Mouse (Mus musculus) midbrain, embryonic 16.5 days (tissue): ENCODE measurements around the gene Bloc1s4. TPM values are rescaled to one million over a fixed set of nuclear protein-coding genes. Genes with fewer than 3 reads are reported as not detected.

Source experiments
- ATAC-seq: fragments of 200-750 bp; cut with Nextera tagmentation; 2 replicates; pipeline ENCODE4 v1.8.0; 2017; ENCODE audit warnings: moderate TSS enrichment
- H3K27ac ChIP-seq: fragments of 300-500 bp; sonication (generic); 2 replicates; pipeline ENCODE4 v1.5.1; 2014; ENCODE audit warnings: mild to moderate bottlenecking, low read length, mixed read lengths
- H3K27me3 ChIP-seq: fragments of 300-500 bp; sonication (generic); 2 replicates; pipeline ENCODE4 v1.6.1; 2014; ENCODE audit warnings: low read depth, low read length, mixed read lengths; ENCODE audit not compliant: control insufficient read depth, insufficient read depth
- H3K36me3 ChIP-seq: fragments of 300-500 bp; sonication (generic); 2 replicates; pipeline ENCODE4 v1.6.1; 2014; ENCODE audit warnings: mild to moderate bottlenecking, low read length, moderate library complexity, mixed read lengths; ENCODE audit not compliant: control insufficient read depth, insufficient read depth
- H3K4me1 ChIP-seq: fragments of 300-500 bp; sonication (generic); 2 replicates; pipeline ENCODE4 v1.6.1; 2014; ENCODE audit warnings: mild to moderate bottlenecking, low read length, mixed read lengths; ENCODE audit not compliant: control insufficient read depth, insufficient read depth
- H3K4me2 ChIP-seq: fragments of 300-500 bp; sonication (generic); 2 replicates; pipeline ENCODE4 v1.6.1; 2014; ENCODE audit warnings: mild to moderate bottlenecking, low read length, mixed read lengths
- H3K4me3 ChIP-seq: fragments of 300-500 bp; sonication (generic); 2 replicates; pipeline ENCODE4 v1.5.1; 2014; ENCODE audit warnings: low read depth, mild to moderate bottlenecking, low read length, moderate library complexity, mixed read lengths
- H3K9ac ChIP-seq: fragments of 300-500 bp; sonication (generic); 2 replicates; pipeline ENCODE4 v1.6.1; 2014; ENCODE audit warnings: low read depth, low read length, mixed read lengths
- H3K9me3 ChIP-seq: fragments of 300-500 bp; sonication (generic); replicated peaks from 2 replicates; pipeline ENCODE4 v1.6.1; 2014; ENCODE audit warnings: mild to moderate bottlenecking, low read length, mixed read lengths; ENCODE audit not compliant: control insufficient read depth, poor library complexity, severe bottlenecking
- WGBS: fragments of 180-500 bp; shearing (Covaris S2); extraction: QIAGEN DNeasy Blood & Tissue Kit; methylation state at CpG from one replicate; pipeline ENCODE4 v1.1.7; 2014; 5-methylcytosine and 5-hydroxymethylcytosine counted together
- polyA plus RNA-seq: library from polyadenylated mRNA; unstranded; fragments of >200 nt; fragmentation: Nextera tagmentation; extraction: Ambion mirVana; gene quantifications from 2 replicates; pipeline ENCODE4 v1.2.1, GENCODE M21; 2015

Bloc1s4 gene
- polyA plus RNA-seq, 1 experiment from 2014 or later = 29.3 TPM

GRCm38 (mm10) chr5:36747794-36748535 is 485 bp downstream of the Bloc1s4 start:
- H3K4me3 ChIP-seq = peak overlapping the region; percentile 99
- 3% methylated on average over 65 of the region's 76 CpGs for WGBS
- H3K4me2 ChIP-seq = peak overlapping the region; percentile 99
- no peaks in the 10 kb centered on the region for H3K9me3 ChIP-seq
- peak; percentile 70 for ATAC-seq
- H3K4me1 ChIP-seq = peaks cover 16% of the 10 kb centered on the region
- H3K9ac ChIP-seq = peak overlapping the region; percentile 94
- H3K27ac ChIP-seq = peak overlapping the region; percentile 69
- no peaks in the 10 kb centered on the region for H3K27me3 ChIP-seq
- 0 out of 2 replicates have a peak, but pooled peaks cover 2% of the 10 kb centered on the region for H3K36me3 ChIP-seq

- peak overlapping the region; percentile 99; the same call in 1 of the 2 replicates for H3K4me3 ChIP-seq
- H3K9ac ChIP-seq = no peak overlapping the region
- peak overlapping the region; percentile 99 for H3K4me2 ChIP-seq
- WGBS = 90% methylated on average over 7 of the region's 7 CpGs
- no peak overlapping the region for H3K27ac ChIP-seq
- 0 out of 2 replicates have a peak, but pooled peaks cover 2% of the 10 kb centered on the region for H3K36me3 ChIP-seq
- ATAC-seq = no peak
- peaks cover 16% of the 10 kb centered on the region for H3K4me1 ChIP-seq
- no peaks in the 10 kb centered on the region for H3K27me3 ChIP-seq
- no peaks in the 10 kb centered on the region for H3K9me3 ChIP-seq
Measured at GRCm38 (mm10) chr5:36747071-36747470, 1.4 kb downstream of the Bloc1s4 start.

- H3K4me2 ChIP-seq = no peak overlapping the region
- WGBS = 36% methylated on average over 16 of the region's 16 CpGs
- no peak overlapping the region for H3K4me3 ChIP-seq
- no peak overlapping the region for H3K27ac ChIP-seq
- no peaks in the 10 kb centered on the region for H3K9me3 ChIP-seq
- no peak for ATAC-seq
- no peak overlapping the region for H3K9ac ChIP-seq
- H3K4me1 ChIP-seq = peaks cover 12% of the 10 kb centered on the region
- no peaks in the 10 kb centered on the region for H3K27me3 ChIP-seq
- H3K36me3 ChIP-seq = 0 out of 2 replicates have a peak, but pooled peaks cover 2% of the 10 kb centered on the region
Measured at GRCm38 (mm10) chr5:36742126-36742848, 6.2 kb downstream of the Bloc1s4 start.

- 0 out of 2 replicates have a peak, but pooled peaks cover 2% of the 10 kb centered on the region for H3K36me3 ChIP-seq
- H3K4me1 ChIP-seq = no peaks in the 10 kb centered on the region
- no peak overlapping the region for H3K9ac ChIP-seq
- 71% methylated on average over 4 of the region's 4 CpGs for WGBS
- H3K4me3 ChIP-seq = no peak overlapping the region
- no peak for ATAC-seq
- no peaks in the 10 kb centered on the region for H3K27me3 ChIP-seq
- H3K4me2 ChIP-seq = no peak overlapping the region
- no peak overlapping the region for H3K27ac ChIP-seq
- H3K9me3 ChIP-seq = no peaks in the 10 kb centered on the region
Measured at GRCm38 (mm10) chr5:36739829-36740228, 8.6 kb downstream of the Bloc1s4 start.

GRCm38 (mm10) chr5:36738799-36739615 is 9.4 kb downstream of the Bloc1s4 start:
- peak; percentile 82 for ATAC-seq
- no peaks in the 10 kb centered on the region for H3K36me3 ChIP-seq
- no peaks in the 10 kb centered on the region for H3K27me3 ChIP-seq
- H3K4me3 ChIP-seq = no peak overlapping the region
- H3K27ac ChIP-seq = no peak overlapping the region
- H3K4me1 ChIP-seq = no peaks in the 10 kb centered on the region
- no peaks in the 10 kb centered on the region for H3K9me3 ChIP-seq
- WGBS = 67% methylated on average over 16 of the region's 16 CpGs
- peak overlapping the region; percentile 17; the same call in 1 of the 2 replicates for H3K9ac ChIP-seq
- no peak overlapping the region for H3K4me2 ChIP-seq

- Histone ChIP-seq H3K4me2 (no peak overlapping the region), H3K27ac (no peak overlapping the region), H3K27me3 (no peaks in the 10 kb centered on the region), H3K9me3 (no peaks in the 10 kb centered on the region), H3K9ac (no peak overlapping the region), H3K4me1 (no peaks in the 10 kb centered on the region), H3K4me3 (no peak overlapping the region), H3K36me3 (no peaks in the 10 kb centered on the region)
- no peak for ATAC-seq
- WGBS = 67% methylated on average over 4 of the region's 4 CpGs
Measured at GRCm38 (mm10) chr5:36737765-36738164, 10.7 kb downstream of the Bloc1s4 start.

GRCm38 (mm10) chr5:36736009-36736408 is 12.4 kb downstream of the Bloc1s4 start:
- 77% methylated on average over 8 of the region's 8 CpGs for WGBS

GRCm38 (mm10) chr5:36735106-36735505 is 13.3 kb downstream of the Bloc1s4 start:
- Histone ChIP-seq H3K27ac (no peak overlapping the region), H3K27me3 (no peaks in the 10 kb centered on the region), H3K9ac (no peak overlapping the region), H3K4me2 (no peak overlapping the region), H3K4me1 (no peaks in the 10 kb centered on the region), H3K36me3 (no peaks in the 10 kb centered on the region), H3K9me3 (no peaks in the 10 kb centered on the region), H3K4me3 (no peak overlapping the region)
- 89% methylated on average over 6 of the region's 6 CpGs for WGBS
- no peak for ATAC-seq

More at GRCm38 (mm10) chr5:36736009-36736408, 12.4 kb downstream of the Bloc1s4 start:
- H3K9me3 ChIP-seq = no peaks in the 10 kb centered on the region
- H3K27me3 ChIP-seq = no peaks in the 10 kb centered on the region
- H3K4me1 ChIP-seq = no peaks in the 10 kb centered on the region
- H3K9ac ChIP-seq = no peak overlapping the region
- no peak for ATAC-seq
- no peak overlapping the region for H3K4me2 ChIP-seq
- no peak overlapping the region for H3K27ac ChIP-seq
- H3K4me3 ChIP-seq = no peak overlapping the region
- H3K36me3 ChIP-seq = no peaks in the 10 kb centered on the region
